In the genomic region with DNA sequence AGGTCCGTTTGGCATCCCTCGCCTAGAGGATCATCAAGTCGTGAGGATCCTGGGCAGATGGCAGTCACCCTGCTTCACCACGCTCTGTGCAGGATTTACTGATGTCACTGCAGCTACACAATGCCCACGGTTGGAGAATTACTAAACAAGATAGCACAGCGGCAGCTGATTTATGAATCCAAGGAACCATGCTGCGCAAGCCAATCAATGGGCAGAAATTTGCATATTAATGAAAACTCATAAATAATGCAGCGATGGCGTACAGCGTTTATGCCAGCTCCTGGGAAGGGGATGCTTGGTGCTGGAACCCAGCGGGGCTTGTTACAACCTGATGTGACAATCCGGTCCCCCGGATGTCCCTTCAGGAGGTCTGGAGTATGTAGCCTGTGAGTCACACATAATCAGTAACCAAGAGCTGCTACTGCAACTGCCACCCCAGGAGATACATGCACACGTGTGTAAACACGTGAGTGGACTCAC, we compare ENCODE assay signal across 17 mouse cellular contexts. TPM values are rescaled to one million over a fixed set of nuclear protein-coding genes. Genes with fewer than 3 reads are reported as not detected.
DNase-seq lines count a peak whose midpoint lies in the region; ATAC-seq and TF ChIP-seq lines count a peak whose summit lies in the region.
"Had no signal": no experiment of that assay in that cellular context is flagged by ENCODE, and none has a peak within 500 bp of the region (broad histone marks: within the 10 kb centered on the region; RNA-seq: fewer than 3 reads in every experiment).

No protein-coding gene starts in this region.

- TF ChIP-seq EP300 in liver, postnatal 0 days (IDR thresholded peaks at IDR 0.05; ENCODE audit: low read depth) = no peak

- H3K27ac ChIP-seq in hindbrain, postnatal 0 days = peak overlapping the region; percentile 12
- no peak overlapping the region for H3K27ac ChIP-seq in liver, postnatal 0 days (ENCODE audit: low read depth)
- H3K27ac ChIP-seq: embryonic facial prominence, embryonic 12.5 days; liver, embryonic 12.5 days had no signal

- no peak overlapping the region for H3K4me3 ChIP-seq in hindbrain, postnatal 0 days (ENCODE audit: low read length)
- H3K4me3 ChIP-seq in liver, postnatal 0 days (ENCODE audit: low read depth, low read length) = no peak overlapping the region
- H3K4me3 ChIP-seq: embryonic facial prominence, embryonic 12.5 days; liver, embryonic 12.5 days; myocyte had no signal

- TF ChIP-seq CTCF in hindbrain, postnatal 0 days (IDR thresholded peaks at IDR 0.05; ENCODE audit: low read depth) = no peak
- TF ChIP-seq CTCF in liver, postnatal 0 days (IDR thresholded peaks at IDR 0.05; ENCODE audit: low read depth) = no peak

- H3K36me3 ChIP-seq in hindbrain, postnatal 0 days (ENCODE audit: insufficient read depth, low read length) = no peaks in the 10 kb centered on the region
- no peaks in the 10 kb centered on the region for H3K36me3 ChIP-seq in liver, postnatal 0 days (replicated peaks; ENCODE audit: insufficient read depth, low read length)
- H3K36me3 ChIP-seq: embryonic facial prominence, embryonic 12.5 days; liver, embryonic 12.5 days had no signal

- ATAC-seq in hindbrain, postnatal 0 days = peak; percentile 72
- ATAC-seq in liver, postnatal 0 days = no peak
- no peak for ATAC-seq in erythroid progenitor cell, adult 5-6 weeks (replicated peaks; ENCODE audit: low FRiP score, poor library complexity, severe bottlenecking)
- ATAC-seq: liver, embryonic 12.5 days had no signal

- WGBS in hindbrain, postnatal 0 days = 16% methylated on average over 15 of the region's 15 CpGs
- 79% methylated on average over 15 of the region's 15 CpGs for WGBS in liver, postnatal 0 days (ENCODE audit: insufficient replicate concordance)

- peaks cover 17% of the 10 kb centered on the region; the same call in 1 of the 2 replicates for H3K4me1 ChIP-seq in hindbrain, postnatal 0 days (ENCODE audit: insufficient read depth, low read length)
- no peaks in the 10 kb centered on the region for H3K4me1 ChIP-seq in liver, postnatal 0 days (ENCODE audit: insufficient read depth)
- H3K4me1 ChIP-seq: liver, embryonic 12.5 days had no signal

- H3K4me2 ChIP-seq in hindbrain, postnatal 0 days (ENCODE audit: low read depth, low read length) = peak overlapping the region; percentile 11; the same call in 1 of the 2 replicates
- H3K4me2 ChIP-seq in liver, postnatal 0 days (ENCODE audit: low read depth, low read length) = no peak overlapping the region
- H3K4me2 ChIP-seq: embryonic facial prominence, embryonic 12.5 days; liver, embryonic 12.5 days had no signal

- no peak overlapping the region for H3K9ac ChIP-seq in hindbrain, postnatal 0 days (replicated peaks; ENCODE audit: low read length)
- no peak overlapping the region for H3K9ac ChIP-seq in liver, postnatal 0 days (replicated peaks)
- H3K9ac ChIP-seq: embryonic facial prominence, embryonic 12.5 days; liver, embryonic 12.5 days had no signal

- H3K9me3 ChIP-seq in hindbrain, postnatal 0 days (ENCODE audit: low read length) = no peaks in the 10 kb centered on the region
- H3K9me3 ChIP-seq in liver, postnatal 0 days (ENCODE audit: low read length) = 0 out of 2 replicates have a peak, but pooled peaks cover 3% of the 10 kb centered on the region
- H3K9me3 ChIP-seq: embryonic facial prominence, embryonic 12.5 days had no signal

- DNase-seq in layer of hippocampus, postnatal 10 days (ENCODE audit: low spot score in 2 of 2) = peak; percentile 27 to 37
- DNase-seq in layer of hippocampus, adult 11-12 months (ENCODE audit: low spot score) = no peak
- DNase-seq in cerebellum, adult 9-11 months = peak; percentile 65
- DNase-seq in hindbrain, postnatal 0 days (ENCODE audit: low spot score) = peak; percentile 85
- peak; percentile 28 for DNase-seq in retina, embryonic 14.5 days (ENCODE audit: low spot score)
- DNase-seq in liver, postnatal 0 days = no peak
- DNase-seq: heart, postnatal 4 days; kidney, adult 9 months; lung, postnatal 36 days; thymus, postnatal 14 days had no signal

- no peaks in the 10 kb centered on the region for H3K27me3 ChIP-seq in hindbrain, postnatal 0 days (ENCODE audit: insufficient read depth, low read length)
- H3K27me3 ChIP-seq in liver, postnatal 0 days (ENCODE audit: insufficient read depth, low read length) = no peaks in the 10 kb centered on the region
- H3K27me3 ChIP-seq: embryonic facial prominence, embryonic 12.5 days had no signal

RNA-seq across cellular contexts. Expression of a gene that starts 34.5 kb away (rescaled TPM):
- not detected for total RNA-seq in layer of hippocampus, postnatal 10 days (2021)
- not detected in 2 replicates for total RNA-seq in hindbrain, postnatal 0 days (2014; rRNA removed)
- not detected in 2 replicates for polyA plus RNA-seq in hindbrain, postnatal 0 days (2015; fragmentation: Nextera tagmentation; extraction: Ambion mirVana)
- polyA plus RNA-seq in liver, postnatal 0 days (2015; fragmentation: Nextera tagmentation; extraction: Ambion mirVana) = not detected in 2 replicates
- total RNA-seq in erythroid progenitor cell, adult 5-6 weeks (2015; ENCODE audit: low replicate concordance) = not detected in 2 replicates
- not detected in 2 replicates for total RNA-seq in erythroid progenitor cell, adult 5-6 weeks (2017; ENCODE audit: low replicate concordance)
- total RNA-seq: adrenal gland, adult 18-20 months; heart, adult 8-10 months; heart, postnatal 4 days had no signal
- polyA plus RNA-seq: embryonic facial prominence, embryonic 12.5 days; frontal cortex, adult 2 months; liver, embryonic 12.5 days; myocyte had no signal

RNA-seq across cellular contexts. Expression of a gene that starts 39.9 kb away (rescaled TPM):
- total RNA-seq in layer of hippocampus, postnatal 10 days (2021) = 1 to 10 TPM; 3.6 to 5.4 TPM
- 4.8 and 9.7 TPM in 2 replicates for total RNA-seq in hindbrain, postnatal 0 days (2014; rRNA removed)
- polyA plus RNA-seq in hindbrain, postnatal 0 days (2015; fragmentation: Nextera tagmentation; extraction: Ambion mirVana) = 0.91 and 1.6 TPM in 2 replicates
- 3.3 and 3.5 TPM in 2 replicates for polyA plus RNA-seq in liver, postnatal 0 days (2015; fragmentation: Nextera tagmentation; extraction: Ambion mirVana)
- total RNA-seq in erythroid progenitor cell, adult 5-6 weeks (2015; ENCODE audit: low replicate concordance) = 2.2 and 3.4 TPM in 2 replicates
- 1.5 and 8.7 TPM in 2 replicates for total RNA-seq in erythroid progenitor cell, adult 5-6 weeks (2017; ENCODE audit: low replicate concordance)

RNA-seq across cellular contexts. Expression of a gene that starts 45.5 kb away (rescaled TPM):
- 1 to 10 TPM; 8.2 to 9.4 TPM for total RNA-seq in layer of hippocampus, postnatal 10 days (2021)
- total RNA-seq in hindbrain, postnatal 0 days (2014; rRNA removed) = 11.7 and 12.0 TPM in 2 replicates
- 8.6 and 8.7 TPM in 2 replicates for polyA plus RNA-seq in hindbrain, postnatal 0 days (2015; fragmentation: Nextera tagmentation; extraction: Ambion mirVana)
- 2.6 and 2.8 TPM in 2 replicates for polyA plus RNA-seq in liver, postnatal 0 days (2015; fragmentation: Nextera tagmentation; extraction: Ambion mirVana)
- 1.4 TPM in 1 of 2 replicates, not detected in the other for total RNA-seq in erythroid progenitor cell, adult 5-6 weeks (2015; ENCODE audit: low replicate concordance)
- total RNA-seq in erythroid progenitor cell, adult 5-6 weeks (2017; ENCODE audit: low replicate concordance) = 0.30 and 2.2 TPM in 2 replicates

Comparison
In these comparisons a context has a peak if more than half of its experiments do, and no peak if none do; other contexts are left out.
1. DNase-seq: peak in layer of hippocampus, postnatal 10 days (2 of 2), cerebellum, adult 9-11 months (single experiment), hindbrain, postnatal 0 days (single experiment) and retina, embryonic 14.5 days (single experiment); none in layer of hippocampus, adult 11-12 months (single experiment) and liver, postnatal 0 days (single experiment).